Mouse (Mus musculus) embryonic fibroblast, embryonic 13.5 days (primary cell): ENCODE measurements at regions not wholly inside any gene's neighbourhood (a gene's known extent, or its start where the extent isn't known, plus 50 kb on each side); places are given as distances from the start of the nearest gene placed in this dataset.

Experiments
- CTCF ChIP-seq: IDR thresholded peaks from 2 replicates; pipeline ENCODE4 v1.5.1; 2011; ENCODE audit warnings: mild to moderate bottlenecking, control low read depth, low read length, moderate library complexity, borderline replicate concordance; ENCODE audit not compliant: insufficient read depth
- POLR2A ChIP-seq: IDR thresholded peaks from 2 replicates; pipeline ENCODE4 v1.6.1; 2011; ENCODE audit warnings: low read depth, mild to moderate bottlenecking, control low read depth, low read length, moderate library complexity

GRCm38 (mm10) chr1:161680558-161680957, 107.7 kb downstream of the Fasl start:
- no peak for TF ChIP-seq POLR2A
- no peak for TF ChIP-seq CTCF
